ENCODE assay signal across 11 mouse cellular contexts in the genomic region with DNA sequence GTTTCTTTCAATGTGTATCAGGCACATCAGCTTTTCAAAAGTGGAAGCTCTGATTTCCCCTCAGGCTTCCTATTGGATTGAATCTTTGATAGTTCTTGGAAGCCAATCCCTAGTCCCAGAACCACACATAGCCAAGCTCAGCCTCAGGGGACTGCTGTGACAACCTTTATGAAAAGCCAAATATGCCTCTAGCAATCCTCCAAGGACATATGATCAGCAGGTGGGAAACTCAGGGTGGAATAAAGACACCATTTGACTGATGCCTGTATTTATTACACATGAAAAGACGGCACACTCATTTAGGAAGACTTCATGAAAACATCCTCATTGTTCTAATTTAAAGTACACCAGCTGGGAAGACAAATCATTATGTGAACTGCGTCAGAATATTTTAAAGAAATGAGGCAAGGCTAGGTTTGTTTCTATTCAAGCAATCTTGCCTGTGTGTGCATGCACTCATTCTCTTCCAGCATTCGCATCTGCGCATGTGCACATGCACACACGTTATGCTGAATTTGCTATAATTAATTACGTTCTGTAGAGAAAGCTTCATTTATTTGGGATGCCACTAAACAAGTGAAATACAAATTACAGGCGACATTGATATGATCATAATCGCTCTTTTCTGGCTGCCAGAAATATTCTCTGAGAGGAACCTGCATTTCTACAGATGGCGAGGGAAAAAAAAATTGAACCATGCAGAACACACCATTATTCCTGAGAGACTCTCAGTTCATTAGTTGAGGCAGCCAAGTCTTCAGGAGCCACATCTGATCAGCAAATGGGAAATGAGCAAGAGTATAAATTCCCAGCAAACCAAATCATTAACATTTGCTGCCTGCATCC.
DNase-seq lines count a peak whose midpoint lies in the region; ATAC-seq lines count a peak whose summit lies in the region.
"Had no signal": no experiment of that assay in that cellular context is flagged by ENCODE, and none has a peak within 500 bp of the region (broad histone marks: within the 10 kb centered on the region; RNA-seq: fewer than 3 reads in every experiment).

No protein-coding gene starts in this region.

- peak; percentile 18 to 23 for DNase-seq in left cerebral cortex, postnatal 10 days (ENCODE audit: extremely low spot score in 1 of 2, low spot score in 2 of 2)
- DNase-seq in left cerebral cortex, adult 11 months (ENCODE audit: low spot score): no peak
- peak; percentile 28 to 51 for DNase-seq in left cerebral cortex, postnatal 14 days (ENCODE audit: low spot score in 2 of 2)
- DNase-seq in right cerebral cortex, postnatal 14 days: peak; percentile 30
- no peak for DNase-seq in urinary bladder, postnatal 4 days (ENCODE audit: low spot score in 2 of 2)
- no peak for DNase-seq in spleen, postnatal 14 days (ENCODE audit: low spot score in 2 of 2)
- DNase-seq in spleen, adult 12 weeks (ENCODE audit: low spot score): no peak
- DNase-seq: lung, embryonic 14.5 days had no signal

- H3K4me3 ChIP-seq in hindbrain, embryonic 12.5 days: no peak overlapping the region
- H3K4me3 ChIP-seq: embryonic facial prominence, embryonic 13.5 days; heart, embryonic 10.5 days had no signal

- ATAC-seq in hindbrain, embryonic 12.5 days (ENCODE audit: low FRiP score): peak; percentile 71

- peak overlapping the region; percentile 36 for H3K27ac ChIP-seq in hindbrain, embryonic 12.5 days
- H3K27ac ChIP-seq: embryonic facial prominence, embryonic 13.5 days; heart, embryonic 10.5 days had no signal

- H3K9ac ChIP-seq in hindbrain, embryonic 12.5 days: no peak overlapping the region
- H3K9ac ChIP-seq: embryonic facial prominence, embryonic 13.5 days; lung, embryonic 14.5 days had no signal

- no peaks in the 10 kb centered on the region for H3K9me3 ChIP-seq in hindbrain, embryonic 12.5 days (replicated peaks)
- H3K9me3 ChIP-seq: embryonic facial prominence, embryonic 13.5 days; heart, embryonic 10.5 days had no signal

- H3K36me3 ChIP-seq in hindbrain, embryonic 12.5 days: no peaks in the 10 kb centered on the region
- H3K36me3 ChIP-seq: embryonic facial prominence, embryonic 13.5 days; heart, embryonic 10.5 days had no signal

- no peaks in the 10 kb centered on the region for H3K27me3 ChIP-seq in hindbrain, embryonic 12.5 days
- H3K27me3 ChIP-seq: embryonic facial prominence, embryonic 13.5 days had no signal

- 64% methylated on average over 9 of the region's 9 CpGs for WGBS in hindbrain, embryonic 12.5 days

- 0 out of 2 replicates have a peak overlapping the region, but pooled peaks have one; percentile 7 for H3K4me2 ChIP-seq in hindbrain, embryonic 12.5 days (replicated peaks)
- H3K4me2 ChIP-seq: embryonic facial prominence, embryonic 13.5 days; lung, embryonic 14.5 days had no signal

- H3K4me1 ChIP-seq in hindbrain, embryonic 12.5 days: no peaks in the 10 kb centered on the region
- H3K4me1 ChIP-seq: embryonic facial prominence, embryonic 13.5 days; heart, embryonic 10.5 days had no signal

- intact Hi-C loops in left cerebral cortex, postnatal 10 days (cut with DNase I): no loop called here
- intact Hi-C loops in left cerebral cortex, postnatal 14 days (cut with DNase I): no loop called here

Comparison
In these comparisons a context has a peak if more than half of its experiments do, and no peak if none do; other contexts are left out.
1. DNase-seq: peak in left cerebral cortex, postnatal 10 days (2 of 2), left cerebral cortex, postnatal 14 days (2 of 2) and right cerebral cortex, postnatal 14 days (single experiment); none in left cerebral cortex, adult 11 months (single experiment), urinary bladder, postnatal 4 days (0 of 2), spleen, postnatal 14 days (0 of 2) and spleen, adult 12 weeks (single experiment).